Mouse (Mus musculus): ENCODE data around the gene Gm9821. TPM values are rescaled to one million over a fixed set of nuclear protein-coding genes. Genes with fewer than 3 reads are reported as not detected.

The Gm9821 gene
- polyA plus RNA-seq, 1 experiment from 2014 or later, result 1.1 TPM

DNA sequence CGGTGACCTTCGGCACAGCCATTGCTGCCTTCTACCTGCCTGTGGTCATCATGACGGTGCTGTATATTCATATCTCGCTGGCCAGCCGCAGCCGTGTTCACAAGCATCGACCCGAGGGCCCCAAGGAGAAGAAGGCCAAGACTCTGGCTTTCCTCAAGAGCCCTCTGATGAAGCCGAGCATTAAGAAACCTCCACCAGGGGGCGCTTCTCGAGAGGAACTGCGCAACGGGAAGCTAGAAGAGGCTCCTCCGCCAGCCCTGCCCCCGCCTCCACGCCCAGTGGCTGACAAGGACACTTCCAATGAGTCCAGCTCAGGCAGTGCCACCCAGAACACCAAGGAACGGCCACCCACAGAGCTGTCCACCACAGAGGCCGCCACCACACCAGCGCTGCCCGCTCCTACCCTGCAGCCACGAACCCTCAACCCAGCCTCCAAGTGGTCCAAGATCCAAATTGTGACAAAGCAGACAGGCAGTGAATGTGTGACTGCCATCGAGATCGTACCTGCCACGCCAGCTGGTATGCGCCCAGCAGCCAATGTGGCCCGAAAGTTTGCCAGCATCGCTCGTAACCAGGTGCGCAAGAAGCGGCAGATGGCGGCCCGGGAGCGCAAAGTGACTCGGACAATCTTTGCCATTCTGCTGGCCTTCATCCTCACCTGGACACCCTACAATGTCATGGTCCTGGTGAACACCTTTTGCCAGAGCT is 17.5 kb upstream of the Gm9821 start:
- Histone ChIP-seq H3K36me3 (ENCODE audit: insufficient read depth) (peaks cover 14% of the 10 kb centered on the region; the same call in 1 of the 2 replicates), H3K9me3 (ENCODE audit: low read depth, low read length) (no peaks in the 10 kb centered on the region), H3K4me1 (ENCODE audit: insufficient read depth) (peaks cover 15% of the 10 kb centered on the region), H3K27ac (ENCODE audit: low read depth) (no peak overlapping the region), H3K9ac (no peak overlapping the region), H3K4me3 (ENCODE audit: low read depth, low read length) (peak overlapping the region; percentile 3; the same call in 1 of the 2 replicates), H3K27me3 (ENCODE audit: insufficient read depth, low read length) (peaks cover 21% of the 10 kb centered on the region), H3K4me2 (peak overlapping the region; percentile 40; the same call in 1 of the 2 replicates)
- DNase-seq (peak; percentile 89), ATAC-seq (ENCODE audit: insufficient read depth) (no peak)
- 40% methylated on average over 33 of the region's 34 CpGs for WGBS
- TF ChIP-seq CTCF (IDR thresholded peaks at IDR 0.05; ENCODE audit: low read depth), result peak; percentile 76

DNA sequence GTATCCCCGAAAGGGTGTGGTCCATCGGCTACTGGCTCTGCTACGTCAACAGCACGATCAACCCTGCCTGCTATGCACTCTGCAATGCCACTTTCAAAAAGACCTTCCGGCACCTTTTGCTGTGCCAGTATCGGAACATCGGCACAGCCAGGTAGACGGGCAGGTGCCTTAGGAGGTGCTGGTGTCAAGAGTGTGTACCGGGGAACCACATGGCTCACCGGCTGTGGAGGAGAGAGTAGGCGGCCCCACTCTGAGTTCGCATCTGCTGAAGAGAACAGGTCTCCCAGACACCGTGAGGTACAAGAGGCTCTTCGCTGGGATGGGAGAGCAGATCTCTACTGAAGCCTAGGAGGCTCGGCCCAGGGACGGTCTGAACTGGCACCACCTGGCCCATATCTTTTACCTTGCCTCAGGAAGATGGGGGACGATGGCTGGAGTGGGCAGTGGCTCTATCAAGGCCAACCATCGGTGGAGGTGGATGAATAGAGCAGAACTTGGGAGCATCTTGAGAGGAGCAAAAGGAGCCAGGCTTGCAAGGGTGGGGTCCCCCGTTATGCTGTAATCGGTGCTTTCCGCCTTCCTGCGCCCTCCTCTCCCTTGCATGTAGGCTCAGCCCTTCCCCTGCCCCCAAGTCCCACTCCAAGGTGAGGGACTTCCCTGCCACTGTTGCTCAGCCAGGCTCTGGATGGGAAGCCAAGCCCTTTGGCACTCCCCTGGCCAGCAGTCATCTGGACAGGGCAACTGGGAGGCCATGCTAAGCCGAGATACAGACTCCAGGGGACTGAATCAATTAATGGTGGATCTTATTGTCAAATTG is 16.8 kb upstream of the Gm9821 start:
- Histone ChIP-seq H3K36me3 (ENCODE audit: insufficient read depth) (peaks cover 19% of the 10 kb centered on the region; the same call in 1 of the 2 replicates), H3K9ac (no peak overlapping the region), H3K4me1 (ENCODE audit: insufficient read depth) (peaks cover 12% of the 10 kb centered on the region), H3K27ac (ENCODE audit: low read depth) (no peak overlapping the region), H3K4me2 (no peak overlapping the region), H3K27me3 (ENCODE audit: insufficient read depth, low read length) (peaks cover 14% of the 10 kb centered on the region), H3K9me3 (ENCODE audit: low read depth, low read length) (no peaks in the 10 kb centered on the region), H3K4me3 (ENCODE audit: low read depth, low read length) (no peak overlapping the region)
- WGBS, result 61% methylated on average over 23 of the region's 23 CpGs
- no peak for DNase-seq
- no peak for ATAC-seq (ENCODE audit: insufficient read depth)
- no peak for TF ChIP-seq CTCF (IDR thresholded peaks at IDR 0.05; ENCODE audit: low read depth)

DNA sequence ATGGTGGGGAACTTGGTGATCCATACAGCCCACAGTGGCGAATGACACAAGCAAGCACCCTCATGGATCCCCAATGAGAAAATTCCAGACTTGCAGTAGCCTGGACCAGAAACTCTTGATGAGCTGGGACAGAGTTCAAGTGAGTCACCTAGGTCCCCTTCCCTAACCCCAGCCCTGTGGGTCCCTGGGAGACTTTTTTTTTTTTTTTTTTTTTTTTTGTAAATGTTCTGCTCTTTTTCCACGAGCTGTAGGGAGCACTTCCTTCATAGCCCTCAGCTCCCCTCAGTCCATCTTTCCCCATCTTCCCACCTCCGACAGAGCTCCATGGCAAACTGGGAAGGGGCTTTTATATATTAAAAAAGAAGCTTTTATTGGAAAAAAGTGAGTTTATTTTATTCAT is 16.0 kb upstream of the Gm9821 start:
- Histone ChIP-seq H3K27ac (ENCODE audit: low read depth) (no peak overlapping the region), H3K4me3 (ENCODE audit: low read depth, low read length) (peak overlapping the region; percentile 77; the same call in 1 of the 2 replicates), H3K36me3 (ENCODE audit: insufficient read depth) (peaks cover 26% of the 10 kb centered on the region; the same call in 1 of the 2 replicates), H3K9ac (0 out of 2 replicates have a peak overlapping the region, but pooled peaks have one; percentile 96), H3K4me1 (ENCODE audit: insufficient read depth) (peaks cover 11% of the 10 kb centered on the region), H3K4me2 (peak overlapping the region; percentile 90), H3K9me3 (ENCODE audit: low read depth, low read length) (no peaks in the 10 kb centered on the region), H3K27me3 (ENCODE audit: insufficient read depth, low read length) (peaks cover 6% of the 10 kb centered on the region)
- no peak for DNase-seq
- no peak for ATAC-seq (ENCODE audit: insufficient read depth)
- WGBS, result 47% methylated on average over 3 of the region's 3 CpGs
- no peak for TF ChIP-seq CTCF (IDR thresholded peaks at IDR 0.05; ENCODE audit: low read depth)

DNA sequence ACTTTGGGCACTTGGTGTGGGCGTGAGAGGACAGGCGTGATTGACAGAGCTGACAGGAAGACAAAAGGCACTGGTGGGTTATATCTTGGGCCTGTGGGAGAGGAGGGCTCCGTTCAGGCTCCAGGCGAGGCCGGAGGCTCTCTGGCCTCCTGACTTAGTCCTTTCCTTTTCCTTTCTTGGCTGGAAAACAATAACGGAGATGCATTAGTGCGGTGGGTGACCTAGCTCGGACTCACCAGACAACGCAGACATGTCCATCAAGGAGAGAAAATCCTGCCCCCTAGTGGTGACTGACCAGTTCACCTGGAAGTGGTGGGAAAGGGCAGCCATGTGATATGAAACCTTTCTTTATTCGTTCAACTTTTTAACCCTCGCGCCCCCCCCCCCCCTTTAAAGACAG is 15.6 kb upstream of the Gm9821 start:
- H3K27ac ChIP-seq (ENCODE audit: low read depth), result peak overlapping the region; percentile 98; the same call in 1 of the 2 replicates
- 0 out of 2 replicates have a peak, but pooled peaks have one; percentile 8 for ATAC-seq (ENCODE audit: insufficient read depth)
- peak overlapping the region; percentile 96 for H3K9ac ChIP-seq
- H3K4me2 ChIP-seq, result peak overlapping the region; percentile 90
- peak; percentile 86 for TF ChIP-seq CTCF (IDR thresholded peaks at IDR 0.05; ENCODE audit: low read depth)
- H3K36me3 ChIP-seq (ENCODE audit: insufficient read depth), result peaks cover 31% of the 10 kb centered on the region
- peaks cover 2% of the 10 kb centered on the region for H3K27me3 ChIP-seq (ENCODE audit: insufficient read depth, low read length)
- WGBS, result 8% methylated on average over 12 of the region's 12 CpGs
- DNase-seq, result peak; percentile 95
- peaks cover 11% of the 10 kb centered on the region for H3K4me1 ChIP-seq (ENCODE audit: insufficient read depth)
- H3K4me3 ChIP-seq (ENCODE audit: low read depth, low read length), result peak overlapping the region; percentile 77
- H3K9me3 ChIP-seq (ENCODE audit: low read depth, low read length), result no peaks in the 10 kb centered on the region

DNA sequence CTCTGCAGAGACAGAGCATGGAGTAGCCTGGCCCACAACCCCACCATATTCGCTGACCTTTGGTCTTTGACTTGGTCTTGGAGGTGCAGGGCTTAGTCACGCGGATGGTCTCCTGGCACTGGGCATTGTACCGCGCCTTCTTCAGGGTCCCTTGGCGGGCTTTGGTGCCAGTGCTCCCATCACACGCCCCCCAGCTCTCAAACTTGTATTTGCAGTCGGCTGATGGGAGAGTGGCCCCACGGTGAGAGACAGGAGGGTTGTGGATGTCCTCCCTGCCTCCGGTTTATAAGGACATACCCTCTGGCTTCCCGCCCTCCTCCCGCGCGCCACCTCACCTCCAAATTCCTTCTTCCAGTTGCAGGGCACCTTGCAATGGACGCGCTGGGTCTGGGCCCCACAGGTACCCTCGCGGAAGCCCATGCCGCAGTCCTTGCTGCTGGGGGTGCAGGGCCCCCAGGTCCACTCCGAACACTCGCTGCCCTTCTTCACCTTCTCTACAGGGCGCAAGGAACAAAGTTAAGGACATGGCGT is 14.7 kb upstream of the Gm9821 start:
- TF ChIP-seq CTCF (IDR thresholded peaks at IDR 0.05; ENCODE audit: low read depth), result no peak
- WGBS, result 3% methylated on average over 23 of the region's 23 CpGs

DNA sequence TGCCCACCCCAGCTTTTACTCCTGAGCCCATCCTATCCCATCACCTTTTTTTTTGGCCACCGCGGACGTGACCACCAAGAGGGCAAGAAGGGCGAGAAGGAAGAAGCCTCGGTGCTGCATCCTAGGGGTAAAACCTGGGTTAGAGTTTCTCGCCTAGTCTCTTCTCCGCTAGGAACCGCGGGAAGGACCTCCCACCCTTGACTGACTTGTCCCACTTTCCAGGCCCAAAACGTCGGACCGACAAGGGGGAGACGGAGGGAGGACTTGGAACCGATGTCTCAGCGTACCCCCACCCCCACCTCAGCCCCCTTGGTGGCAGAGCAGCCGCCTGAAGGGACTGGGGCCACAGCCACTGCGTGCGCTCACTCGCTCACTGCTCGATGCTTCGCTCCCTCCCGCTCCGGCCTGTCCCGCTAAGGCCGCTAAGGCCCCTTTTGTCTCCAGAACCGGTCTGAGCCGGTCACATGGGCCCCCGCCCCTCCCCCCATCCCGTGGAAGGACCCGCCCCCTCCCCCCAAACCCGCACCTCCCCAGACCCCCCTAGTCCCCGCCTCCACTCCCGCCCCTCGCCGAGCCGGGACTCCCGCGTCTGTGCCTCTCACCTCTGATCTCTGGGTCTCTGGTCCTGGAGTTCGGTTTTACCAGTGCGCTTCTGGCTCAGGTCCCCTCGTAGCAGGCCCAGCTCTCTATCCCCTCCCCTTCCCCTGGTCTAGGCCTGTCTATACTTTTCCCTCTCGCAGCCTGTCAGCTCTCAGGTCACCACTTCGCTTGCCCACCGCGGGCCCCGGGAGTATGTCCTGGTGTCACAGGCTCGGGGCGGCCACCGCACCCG is 14.0 kb upstream of the Gm9821 start:
- H3K36me3 ChIP-seq (ENCODE audit: insufficient read depth), result peaks cover 47% of the 10 kb centered on the region
- no peaks in the 10 kb centered on the region for H3K9me3 ChIP-seq (ENCODE audit: low read depth, low read length)
- H3K9ac ChIP-seq, result peak overlapping the region; percentile 96
- peak overlapping the region; percentile 98 for H3K27ac ChIP-seq (ENCODE audit: low read depth)
- peaks cover 11% of the 10 kb centered on the region for H3K4me1 ChIP-seq (ENCODE audit: insufficient read depth)
- ATAC-seq (ENCODE audit: insufficient read depth), result peak; percentile 81
- 2% methylated on average over 48 of the region's 50 CpGs for WGBS
- H3K4me2 ChIP-seq, result peak overlapping the region; percentile 90
- H3K27me3 ChIP-seq (ENCODE audit: insufficient read depth, low read length), result no peaks in the 10 kb centered on the region
- DNase-seq, result peak; percentile 87
- no peak for TF ChIP-seq CTCF (IDR thresholded peaks at IDR 0.05; ENCODE audit: low read depth)
- peak overlapping the region; percentile 77 for H3K4me3 ChIP-seq (ENCODE audit: low read depth, low read length)

More for the DNA sequence above, 14.7 kb upstream of the Gm9821 start:
- ATAC-seq (ENCODE audit: insufficient read depth) (no peak), DNase-seq (peak; percentile 60)
- peaks cover 39% of the 10 kb centered on the region for H3K36me3 ChIP-seq (ENCODE audit: insufficient read depth)
- H3K27me3 ChIP-seq (ENCODE audit: insufficient read depth, low read length), result no peaks in the 10 kb centered on the region
- H3K9ac ChIP-seq, result peak overlapping the region; percentile 96
- H3K4me3 ChIP-seq (ENCODE audit: low read depth, low read length), result peak overlapping the region; percentile 77
- H3K4me1 ChIP-seq (ENCODE audit: insufficient read depth), result peaks cover 11% of the 10 kb centered on the region
- H3K27ac ChIP-seq (ENCODE audit: low read depth), result peak overlapping the region; percentile 98
- no peaks in the 10 kb centered on the region for H3K9me3 ChIP-seq (ENCODE audit: low read depth, low read length)
- peak overlapping the region; percentile 90 for H3K4me2 ChIP-seq
